Mouse (Mus musculus): ENCODE results near the gene Gjb6. TPM values are rescaled to one million over a fixed set of nuclear protein-coding genes. Genes with fewer than 3 reads are reported as not detected.

Gjb6 gene
- total RNA-seq (2021): 10 to 100 TPM; 36.7 to 44.6 TPM
- long read RNA-seq, transcript Gjb6-201 (3 exons, 2,105 nt): major isoform, 27 of 36 reads
- long read RNA-seq, partial matches to known transcripts: 0 of 36 reads
- long read RNA-seq, other reads (novel, unspliced or antisense): 6 of 36 reads

- peak in 1 of 2 experiments; percentile 22 for DNase-seq (ENCODE audit: low spot score in 2 of 2)
Observed at GRCm38 (mm10) chr14:57133161-57133661, at the start of gene Gjb6. Gene Gjb6, minus strand, starts transcription at chr14:57133611.

- DNase-seq (ENCODE audit: low spot score in 2 of 2): peak in 1 of 2 experiments; percentile 19
Observed at GRCm38 (mm10) chr14:57165493-57165892, 32.1 kb upstream of the Gjb6 start.

GRCm38 (mm10) chr14:57161833-57162232 is 28.4 kb upstream of the Gjb6 start:
- DNase-seq (ENCODE audit: low spot score in 2 of 2): no peak

GRCm38 (mm10) chr14:57161201-57161600 is 27.8 kb upstream of the Gjb6 start:
- peak; percentile 57 to 65 for DNase-seq (ENCODE audit: low spot score in 2 of 2)

- DNase-seq (ENCODE audit: low spot score in 2 of 2): no peak
Observed at GRCm38 (mm10) chr14:57154916-57155315, 21.5 kb upstream of the Gjb6 start.

- peak in 1 of 2 experiments; percentile 21 for DNase-seq (ENCODE audit: low spot score in 2 of 2)
Observed at GRCm38 (mm10) chr14:57145741-57146140, 12.3 kb upstream of the Gjb6 start.

GRCm38 (mm10) chr14:57135265-57135664 is 1.9 kb upstream of the Gjb6 start:
- DNase-seq (ENCODE audit: low spot score in 2 of 2): no peak

GRCm38 (mm10) chr14:57127383-57127782 is 6.0 kb downstream of the Gjb6 start:
- no peak for DNase-seq (ENCODE audit: low spot score in 2 of 2)

GRCm38 (mm10) chr14:57122295-57122694 is 11.1 kb downstream of the Gjb6 start:
- no peak for DNase-seq (ENCODE audit: low spot score in 2 of 2)

GRCm38 (mm10) chr14:57115823-57116544 is 17.4 kb downstream of the Gjb6 start, which contains the start of gene Gm4491:
Gene Gm4491, minus strand, starts transcription at chr14:57115883.
- DNase-seq (ENCODE audit: low spot score in 2 of 2): peak; percentile 61 to 68

- DNase-seq (ENCODE audit: low spot score in 2 of 2): peak; percentile 65 to 71
Observed at GRCm38 (mm10) chr14:57109194-57109593, 24.2 kb downstream of the Gjb6 start.

GRCm38 (mm10) chr14:57107916-57108315 is 25.5 kb downstream of the Gjb6 start:
- DNase-seq (ENCODE audit: low spot score in 2 of 2): no peak

- no peak for DNase-seq (ENCODE audit: low spot score in 2 of 2)
Observed at GRCm38 (mm10) chr14:57107091-57107490, 26.3 kb downstream of the Gjb6 start.

GRCm38 (mm10) chr14:57105721-57106120 is 27.7 kb downstream of the Gjb6 start:
- no peak for DNase-seq (ENCODE audit: low spot score in 2 of 2)

- no peak for DNase-seq (ENCODE audit: low spot score in 2 of 2)
Observed at GRCm38 (mm10) chr14:57105111-57105510, 28.3 kb downstream of the Gjb6 start.

- DNase-seq (ENCODE audit: low spot score in 2 of 2): peak; percentile 30 to 60
Observed at GRCm38 (mm10) chr14:57104106-57105023, 29.0 kb downstream of the Gjb6 start, which contains the start of gene Gjb2. Gene Gjb2, minus strand, starts transcription at chr14:57104702.

- no peak for DNase-seq (ENCODE audit: low spot score in 2 of 2)
Observed at GRCm38 (mm10) chr14:57103711-57104105, 29.7 kb downstream of the Gjb6 start.

GRCm38 (mm10) chr14:57103121-57103520 is 30.3 kb downstream of the Gjb6 start:
- DNase-seq (ENCODE audit: low spot score in 2 of 2): no peak

- DNase-seq (ENCODE audit: low spot score in 2 of 2): no peak
Observed at GRCm38 (mm10) chr14:57101623-57102022, 31.8 kb downstream of the Gjb6 start.

- no peak for DNase-seq (ENCODE audit: low spot score in 2 of 2)
Observed at GRCm38 (mm10) chr14:57095855-57096254, 37.6 kb downstream of the Gjb6 start.

GRCm38 (mm10) chr14:57093029-57093428 is 40.4 kb downstream of the Gjb6 start:
- peak; percentile 56 to 63 for DNase-seq (ENCODE audit: low spot score in 2 of 2)

Measured in layer of hippocampus, postnatal 10 days (tissue).